Mouse (Mus musculus) midbrain, embryonic 16.5 days (tissue): ENCODE results near the gene Cyb5r4. TPM values are rescaled to one million over a fixed set of nuclear protein-coding genes. Genes with fewer than 3 reads are reported as not detected.

Experiments
- ATAC-seq: fragments of 200-750 bp; cut with Nextera tagmentation; 2 replicates; pipeline ENCODE4 v1.8.0; 2017; ENCODE audit warnings: moderate TSS enrichment
- H3K27ac ChIP-seq: fragments of 300-500 bp; sonication (generic); 2 replicates; pipeline ENCODE4 v1.5.1; 2014; ENCODE audit warnings: mild to moderate bottlenecking, low read length, mixed read lengths
- H3K27me3 ChIP-seq: fragments of 300-500 bp; sonication (generic); 2 replicates; pipeline ENCODE4 v1.6.1; 2014; ENCODE audit warnings: low read depth, low read length, mixed read lengths; ENCODE audit not compliant: control insufficient read depth, insufficient read depth
- H3K36me3 ChIP-seq: fragments of 300-500 bp; sonication (generic); 2 replicates; pipeline ENCODE4 v1.6.1; 2014; ENCODE audit warnings: mild to moderate bottlenecking, low read length, moderate library complexity, mixed read lengths; ENCODE audit not compliant: control insufficient read depth, insufficient read depth
- H3K4me1 ChIP-seq: fragments of 300-500 bp; sonication (generic); 2 replicates; pipeline ENCODE4 v1.6.1; 2014; ENCODE audit warnings: mild to moderate bottlenecking, low read length, mixed read lengths; ENCODE audit not compliant: control insufficient read depth, insufficient read depth
- H3K4me2 ChIP-seq: fragments of 300-500 bp; sonication (generic); 2 replicates; pipeline ENCODE4 v1.6.1; 2014; ENCODE audit warnings: mild to moderate bottlenecking, low read length, mixed read lengths
- H3K4me3 ChIP-seq: fragments of 300-500 bp; sonication (generic); 2 replicates; pipeline ENCODE4 v1.5.1; 2014; ENCODE audit warnings: low read depth, mild to moderate bottlenecking, low read length, moderate library complexity, mixed read lengths
- H3K9ac ChIP-seq: fragments of 300-500 bp; sonication (generic); 2 replicates; pipeline ENCODE4 v1.6.1; 2014; ENCODE audit warnings: low read depth, low read length, mixed read lengths
- H3K9me3 ChIP-seq: fragments of 300-500 bp; sonication (generic); replicated peaks from 2 replicates; pipeline ENCODE4 v1.6.1; 2014; ENCODE audit warnings: mild to moderate bottlenecking, low read length, mixed read lengths; ENCODE audit not compliant: control insufficient read depth, poor library complexity, severe bottlenecking
- WGBS: fragments of 180-500 bp; shearing (Covaris S2); extraction: QIAGEN DNeasy Blood & Tissue Kit; methylation state at CpG from one replicate; pipeline ENCODE4 v1.1.7; 2014; 5-methylcytosine and 5-hydroxymethylcytosine counted together
- polyA plus RNA-seq: library from polyadenylated mRNA; unstranded; fragments of >200 nt; fragmentation: Nextera tagmentation; extraction: Ambion mirVana; gene quantifications from 2 replicates; pipeline ENCODE4 v1.2.1, GENCODE M21; 2015

Gene Cyb5r4
- polyA plus RNA-seq, 1 experiment from 2014 or later, result 56.8 TPM

- H3K4me3 ChIP-seq, result no peak overlapping the region
- H3K9ac ChIP-seq, result no peak overlapping the region
- H3K4me1 ChIP-seq, result peaks cover 3% of the 10 kb centered on the region; the same call in 1 of the 2 replicates
- no peak overlapping the region for H3K4me2 ChIP-seq
- 86% methylated on average over 6 of the region's 6 CpGs for WGBS
- no peaks in the 10 kb centered on the region for H3K27me3 ChIP-seq
- H3K27ac ChIP-seq, result no peak overlapping the region
- no peaks in the 10 kb centered on the region for H3K9me3 ChIP-seq
- no peaks in the 10 kb centered on the region for H3K36me3 ChIP-seq
- no peak for ATAC-seq
Measured at GRCm38 (mm10) chr9:86985105-86985504, 36.7 kb upstream of the Cyb5r4 start.

GRCm38 (mm10) chr9:86986703-86987296 lies 35.0 kb upstream of the Cyb5r4 start:
- H3K4me2 ChIP-seq, result no peak overlapping the region
- 69% methylated on average over 7 of the region's 7 CpGs for WGBS
- no peaks in the 10 kb centered on the region for H3K27me3 ChIP-seq
- no peak overlapping the region for H3K4me3 ChIP-seq
- H3K36me3 ChIP-seq, result no peaks in the 10 kb centered on the region
- no peak overlapping the region for H3K9ac ChIP-seq
- no peak for ATAC-seq
- H3K9me3 ChIP-seq, result no peaks in the 10 kb centered on the region
- no peak overlapping the region for H3K27ac ChIP-seq
- H3K4me1 ChIP-seq, result no peaks in the 10 kb centered on the region

- Histone ChIP-seq H3K9me3 (no peaks in the 10 kb centered on the region), H3K9ac (no peak overlapping the region), H3K27ac (no peak overlapping the region), H3K4me1 (no peaks in the 10 kb centered on the region), H3K4me3 (no peak overlapping the region), H3K36me3 (no peaks in the 10 kb centered on the region), H3K27me3 (no peaks in the 10 kb centered on the region), H3K4me2 (no peak overlapping the region)
- no peak for ATAC-seq
Measured at GRCm38 (mm10) chr9:86989822-86990221, 32.0 kb upstream of the Cyb5r4 start.

DNA sequence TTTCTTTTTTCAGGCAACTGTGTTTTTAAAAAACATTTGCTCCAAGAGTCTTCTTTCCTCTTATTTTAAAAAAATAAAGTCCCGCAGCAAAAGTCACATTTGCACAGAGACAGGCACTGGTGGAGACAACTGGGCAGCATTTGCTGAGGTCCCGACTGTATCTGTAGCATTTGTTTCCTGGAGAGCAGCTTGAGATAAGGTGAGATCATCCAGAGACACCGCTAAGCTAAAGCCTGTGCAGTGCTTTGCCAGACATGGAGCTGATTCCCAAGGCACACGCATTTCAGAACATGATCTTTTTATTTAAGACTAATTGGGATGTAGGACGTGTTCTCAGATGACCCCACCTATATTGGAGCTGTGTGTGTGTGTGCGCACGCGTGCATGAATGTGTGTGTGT lies 30.1 kb upstream of the Cyb5r4 start:
- WGBS, result 85% methylated on average over 8 of the region's 8 CpGs
- no peak for ATAC-seq
- Histone ChIP-seq H3K27ac (no peak overlapping the region), H3K9ac (no peak overlapping the region), H3K36me3 (no peaks in the 10 kb centered on the region), H3K4me1 (no peaks in the 10 kb centered on the region), H3K9me3 (no peaks in the 10 kb centered on the region), H3K4me2 (no peak overlapping the region), H3K4me3 (no peak overlapping the region), H3K27me3 (no peaks in the 10 kb centered on the region)

- no peaks in the 10 kb centered on the region for H3K4me1 ChIP-seq
- no peak overlapping the region for H3K4me2 ChIP-seq
- 61% methylated on average over 3 of the region's 3 CpGs for WGBS
- H3K27me3 ChIP-seq, result no peaks in the 10 kb centered on the region
- ATAC-seq, result peak; percentile 39; the same call in 1 of the 2 replicates
- no peak overlapping the region for H3K27ac ChIP-seq
- H3K9ac ChIP-seq, result no peak overlapping the region
- H3K36me3 ChIP-seq, result no peaks in the 10 kb centered on the region
- H3K9me3 ChIP-seq, result no peaks in the 10 kb centered on the region
- no peak overlapping the region for H3K4me3 ChIP-seq
Measured at GRCm38 (mm10) chr9:86997046-86997691, 24.6 kb upstream of the Cyb5r4 start.

DNA sequence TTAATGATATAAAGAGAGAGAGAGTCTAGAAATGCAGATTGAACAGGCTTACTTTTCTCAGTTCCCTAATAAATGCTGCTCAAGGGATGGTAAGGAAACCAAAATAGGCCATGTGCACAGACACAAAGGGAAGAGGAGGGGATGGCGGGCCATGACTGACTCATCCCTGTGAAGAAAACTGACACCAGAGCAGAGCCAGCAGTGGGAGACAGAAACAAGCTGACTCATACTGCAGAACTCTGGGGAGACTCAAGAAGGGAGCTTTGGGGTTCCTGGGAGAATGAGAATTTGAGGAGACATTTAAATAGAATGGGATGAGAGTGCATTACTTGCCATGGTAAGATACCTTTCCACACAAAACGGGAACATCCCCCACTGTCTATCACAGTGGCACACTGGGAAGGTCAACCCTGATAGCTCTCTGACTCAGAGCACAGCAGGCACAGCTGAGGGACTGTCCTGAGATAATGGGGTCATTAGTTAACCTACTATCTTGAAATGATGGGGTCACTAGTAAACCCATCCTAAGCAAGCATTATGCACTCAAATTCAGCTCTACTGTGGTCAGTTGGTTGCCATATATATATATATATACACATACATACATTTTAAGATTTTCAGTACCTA lies 21.7 kb upstream of the Cyb5r4 start:
- ATAC-seq, result no peak
- no peaks in the 10 kb centered on the region for H3K9me3 ChIP-seq
- WGBS, result 76% methylated on average over 2 of the region's 2 CpGs
- H3K27me3 ChIP-seq, result no peaks in the 10 kb centered on the region
- H3K9ac ChIP-seq, result no peak overlapping the region
- no peaks in the 10 kb centered on the region for H3K4me1 ChIP-seq
- H3K36me3 ChIP-seq, result no peaks in the 10 kb centered on the region
- no peak overlapping the region for H3K4me3 ChIP-seq
- no peak overlapping the region for H3K27ac ChIP-seq
- H3K4me2 ChIP-seq, result no peak overlapping the region

GRCm38 (mm10) chr9:87004701-87005434 lies 16.9 kb upstream of the Cyb5r4 start:
- no peak for ATAC-seq
- Histone ChIP-seq H3K4me3 (no peak overlapping the region), H3K4me2 (no peak overlapping the region), H3K27ac (no peak overlapping the region), H3K9ac (no peak overlapping the region), H3K9me3 (no peaks in the 10 kb centered on the region), H3K27me3 (no peaks in the 10 kb centered on the region), H3K4me1 (no peaks in the 10 kb centered on the region), H3K36me3 (no peaks in the 10 kb centered on the region)
- 77% methylated on average over 6 of the region's 6 CpGs for WGBS

GRCm38 (mm10) chr9:87005435-87005779 lies 16.4 kb upstream of the Cyb5r4 start:
- H3K4me1 ChIP-seq, result no peaks in the 10 kb centered on the region

DNA sequence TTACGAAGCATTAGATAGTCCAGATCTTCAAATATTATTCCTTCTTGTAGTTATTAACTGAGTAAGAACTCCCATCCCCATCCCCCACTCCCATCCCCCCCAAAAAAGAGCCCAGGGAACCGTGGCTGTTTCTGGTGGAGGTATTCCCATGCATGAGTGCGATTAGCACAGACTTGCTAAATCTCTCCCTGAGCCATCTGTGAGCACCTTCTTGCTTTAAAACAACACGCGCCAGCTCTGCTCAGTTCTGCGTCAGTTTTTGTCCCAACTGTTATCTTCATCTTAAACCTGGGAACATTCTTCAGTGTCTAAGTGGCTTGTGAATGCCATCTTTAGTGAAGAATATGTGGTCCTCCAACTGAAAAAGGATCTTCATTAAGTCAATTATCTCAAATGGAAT lies 13.3 kb upstream of the Cyb5r4 start:
- Histone ChIP-seq H3K4me1 (no peaks in the 10 kb centered on the region), H3K36me3 (no peaks in the 10 kb centered on the region), H3K9me3 (no peaks in the 10 kb centered on the region), H3K27me3 (no peaks in the 10 kb centered on the region), H3K27ac (no peak overlapping the region), H3K4me2 (no peak overlapping the region), H3K4me3 (no peak overlapping the region), H3K9ac (no peak overlapping the region)
- no peak for ATAC-seq
- WGBS, result 79% methylated on average over 6 of the region's 6 CpGs

More at GRCm38 (mm10) chr9:87005435-87005779, 16.4 kb upstream of the Cyb5r4 start:
- Histone ChIP-seq H3K27me3 (no peaks in the 10 kb centered on the region), H3K36me3 (no peaks in the 10 kb centered on the region), H3K4me3 (no peak overlapping the region), H3K9me3 (no peaks in the 10 kb centered on the region), H3K27ac (no peak overlapping the region), H3K4me2 (no peak overlapping the region), H3K9ac (no peak overlapping the region)
- WGBS, result 71% methylated on average over 5 of the region's 5 CpGs
- no peak for ATAC-seq
